Mouse (Mus musculus) forebrain, postnatal 0 days (tissue): Measurements from ENCODE around the gene Sema3a. TPM values are rescaled to one million over a fixed set of nuclear protein-coding genes. Genes with fewer than 3 reads are reported as not detected.

Experiments
- ATAC-seq: fragments of 200-750 bp; cut with Nextera tagmentation; 2 replicates; pipeline ENCODE4 v1.8.0; 2017; ENCODE audit warnings: mild to moderate bottlenecking, moderate library complexity
- DNase-seq: peaks from one replicate; pipeline ENCODE4 v3.0.0-alpha.2; 2015
- H3K27ac ChIP-seq: fragments of 300-500 bp; sonication (generic); 2 replicates; pipeline ENCODE4 v1.5.1; 2014; ENCODE audit warnings: low read depth, mild to moderate bottlenecking, antibody characterized with exemption, low read length, moderate library complexity, mixed read lengths
- H3K27me3 ChIP-seq: fragments of 300-500 bp; sonication (generic); 2 replicates; pipeline ENCODE4 v1.6.1; 2014; ENCODE audit warnings: mild to moderate bottlenecking, low read length, mixed read lengths; ENCODE audit not compliant: insufficient read depth
- H3K36me3 ChIP-seq: fragments of 300-500 bp; sonication (generic); 2 replicates; pipeline ENCODE4 v1.6.1; 2014; ENCODE audit warnings: mild to moderate bottlenecking, moderate library complexity; ENCODE audit not compliant: insufficient read depth
- H3K4me1 ChIP-seq: fragments of 300-500 bp; sonication (generic); 2 replicates; pipeline ENCODE4 v1.6.1; 2014; ENCODE audit warnings: antibody characterized with exemption; ENCODE audit not compliant: insufficient read depth
- H3K4me2 ChIP-seq: fragments of 300-500 bp; sonication (generic); 2 replicates; pipeline ENCODE4 v1.6.1; 2014; ENCODE audit warnings: low read depth, mild to moderate bottlenecking, moderate library complexity
- H3K4me3 ChIP-seq: fragments of 300-500 bp; sonication (generic); 2 replicates; pipeline ENCODE4 v1.5.1; 2014; ENCODE audit warnings: low read depth, low read length, mixed read lengths
- H3K9ac ChIP-seq: fragments of 300-500 bp; sonication (generic); 2 replicates; pipeline ENCODE4 v1.6.1; 2014; ENCODE audit warnings: mild to moderate bottlenecking
- H3K9me3 ChIP-seq: fragments of 300-500 bp; sonication (generic); 2 replicates; pipeline ENCODE4 v1.6.1; 2016; ENCODE audit warnings: low read length
- CTCF ChIP-seq: sonication (generic); IDR thresholded peaks from 2 replicates; pipeline ENCODE4 v1.5.1; 2016; ENCODE audit warnings: antibody characterized with exemption, control low read depth, low read depth
- WGBS: fragments of 180-500 bp; shearing (Covaris S2); extraction: QIAGEN DNeasy Blood & Tissue Kit; methylation state at CpG from one replicate; pipeline ENCODE4 v1.1.7; 2014; 5-methylcytosine and 5-hydroxymethylcytosine counted together
- polyA plus RNA-seq: library from polyadenylated mRNA; unstranded; fragments of >200 nt; fragmentation: Nextera tagmentation; extraction: Ambion mirVana; gene quantifications from 2 replicates; pipeline ENCODE4 v1.2.1, GENCODE M21; 2015
- total RNA-seq: library from RNA; depleted of rRNA; stranded (reverse); fragments of >200 nt; gene quantifications from 2 replicates; pipeline ENCODE4 v1.2.3, GENCODE M21; 2014

Gene Sema3a
- total and polyA plus RNA-seq, 2 experiments from 2014 or later: 12.5 to 32.8 TPM

GRCm38 (mm10) chr5:13127121-13127520 is 1.9 kb downstream of the Sema3a start:
- no peak for TF ChIP-seq CTCF
- Histone ChIP-seq H3K4me3 (no peak overlapping the region), H3K36me3 (no peaks in the 10 kb centered on the region), H3K9ac (no peak overlapping the region), H3K9me3 (no peaks in the 10 kb centered on the region), H3K27me3 (no peaks in the 10 kb centered on the region), H3K27ac (no peak overlapping the region), H3K4me2 (no peak overlapping the region), H3K4me1 (no peaks in the 10 kb centered on the region)
- 82% methylated on average over 3 of the region's 3 CpGs for WGBS
- ATAC-seq: no peak
- DNase-seq: no peak

DNA sequence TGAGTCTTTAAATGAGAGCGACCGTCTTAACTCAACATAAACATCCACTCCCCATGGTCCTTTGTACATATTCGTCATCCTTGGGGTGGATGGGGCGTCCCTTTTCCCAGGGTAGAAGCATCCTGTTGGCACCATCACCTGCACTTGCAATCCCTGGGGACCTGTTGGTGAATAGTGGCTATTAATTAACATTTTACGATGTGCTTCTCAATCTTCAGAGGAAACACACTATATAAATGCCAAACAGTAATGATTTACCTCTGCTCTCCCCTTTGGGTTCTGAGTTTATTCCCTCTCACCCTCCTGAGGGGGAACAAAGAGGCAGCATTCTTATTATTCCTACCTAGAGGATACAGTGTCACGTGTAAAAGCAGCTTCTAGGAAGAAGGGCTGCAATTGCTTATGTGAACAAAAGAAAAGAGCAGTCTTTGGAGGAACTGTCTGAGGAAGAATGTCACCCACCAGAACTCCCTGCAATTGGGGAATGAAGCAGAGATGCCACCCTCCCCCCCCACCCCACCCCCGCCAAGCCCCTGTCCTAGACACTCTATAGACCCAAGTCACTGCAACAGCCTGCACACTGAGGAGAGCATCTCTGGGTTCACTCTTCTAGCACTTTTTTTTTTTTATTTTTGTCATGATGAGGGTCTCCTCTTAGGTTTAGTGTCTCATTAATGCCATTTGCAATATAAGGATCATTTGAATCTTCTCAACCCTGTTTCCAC is 19.7 kb downstream of the Sema3a start:
- no peak for ATAC-seq
- DNase-seq: no peak
- no peaks in the 10 kb centered on the region for H3K4me1 ChIP-seq
- 69% methylated on average over 7 of the region's 7 CpGs for WGBS
- no peaks in the 10 kb centered on the region for H3K36me3 ChIP-seq
- no peaks in the 10 kb centered on the region for H3K9me3 ChIP-seq
- no peak for TF ChIP-seq CTCF
- H3K27ac ChIP-seq: no peak overlapping the region
- no peak overlapping the region for H3K9ac ChIP-seq
- no peaks in the 10 kb centered on the region for H3K27me3 ChIP-seq
- no peak overlapping the region for H3K4me2 ChIP-seq
- H3K4me3 ChIP-seq: no peak overlapping the region

DNA sequence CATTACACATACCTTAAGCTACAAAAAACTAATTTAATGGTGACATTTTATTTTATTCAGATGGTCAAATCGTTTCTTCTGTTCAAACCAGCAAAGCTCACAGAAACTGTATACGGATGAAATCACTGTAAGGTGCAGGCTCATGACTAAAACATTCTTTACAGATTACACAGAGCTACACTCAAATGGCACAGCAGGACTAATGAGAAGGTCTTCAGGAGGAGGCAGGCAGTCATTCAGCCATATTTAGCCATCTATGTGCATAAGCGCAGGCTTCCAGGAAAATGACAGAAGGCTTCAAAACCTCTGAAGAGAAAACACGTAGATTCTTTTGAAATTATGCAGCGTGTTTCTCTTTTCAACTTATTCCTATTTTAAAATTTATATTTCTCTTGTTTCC is 24.7 kb downstream of the Sema3a start:
- no peak for DNase-seq
- no peaks in the 10 kb centered on the region for H3K27me3 ChIP-seq
- ATAC-seq: no peak

DNA sequence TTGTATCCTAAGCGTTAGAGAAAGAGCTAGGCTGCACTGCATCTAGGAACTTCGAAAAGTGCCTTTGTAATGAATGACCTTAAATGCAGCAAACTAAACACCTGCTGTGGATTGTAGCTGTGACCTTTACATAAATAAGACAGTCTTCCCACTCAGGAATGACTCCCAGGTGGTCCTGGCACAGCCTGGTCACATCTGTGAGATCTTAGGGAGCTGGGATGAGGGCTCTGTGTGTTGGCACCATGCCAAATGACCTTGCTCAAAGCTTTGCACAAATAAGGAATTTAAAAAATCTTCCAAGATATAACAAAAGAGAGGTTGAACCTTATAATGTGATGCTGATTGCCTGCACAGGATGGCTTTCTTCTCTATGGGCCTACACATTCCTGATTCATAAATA is 25.8 kb downstream of the Sema3a start:
- 50% methylated on average over 2 of the region's 2 CpGs for WGBS
- Histone ChIP-seq H3K36me3 (no peaks in the 10 kb centered on the region), H3K4me1 (no peaks in the 10 kb centered on the region), H3K9ac (no peak overlapping the region), H3K9me3 (no peaks in the 10 kb centered on the region), H3K27me3 (no peaks in the 10 kb centered on the region), H3K4me2 (no peak overlapping the region), H3K4me3 (no peak overlapping the region), H3K27ac (no peak overlapping the region)
- DNase-seq: peak; percentile 10
- no peak for ATAC-seq
- TF ChIP-seq CTCF: no peak

More for the DNA sequence above, 24.7 kb downstream of the Sema3a start:
- no peak for TF ChIP-seq CTCF
- H3K4me3 ChIP-seq: no peak overlapping the region
- no peak overlapping the region for H3K27ac ChIP-seq
- H3K4me2 ChIP-seq: no peak overlapping the region
- H3K4me1 ChIP-seq: no peaks in the 10 kb centered on the region
- no peaks in the 10 kb centered on the region for H3K9me3 ChIP-seq
- 50% methylated on average over 5 of the region's 5 CpGs for WGBS
- no peak overlapping the region for H3K9ac ChIP-seq
- no peaks in the 10 kb centered on the region for H3K36me3 ChIP-seq

GRCm38 (mm10) chr5:13157761-13158612 is 32.8 kb downstream of the Sema3a start:
- H3K4me2 ChIP-seq: no peak overlapping the region
- peak; percentile 87 for ATAC-seq
- H3K36me3 ChIP-seq: no peaks in the 10 kb centered on the region
- no peak overlapping the region for H3K4me3 ChIP-seq
- no peak for TF ChIP-seq CTCF
- H3K9me3 ChIP-seq: no peaks in the 10 kb centered on the region
- no peaks in the 10 kb centered on the region for H3K4me1 ChIP-seq
- no peaks in the 10 kb centered on the region for H3K27me3 ChIP-seq
- 49% methylated on average over 5 of the region's 5 CpGs for WGBS
- no peak overlapping the region for H3K9ac ChIP-seq
- DNase-seq: peak; percentile 49
- 0 out of 2 replicates have a peak overlapping the region, but pooled peaks have one; percentile 35 for H3K27ac ChIP-seq

DNA sequence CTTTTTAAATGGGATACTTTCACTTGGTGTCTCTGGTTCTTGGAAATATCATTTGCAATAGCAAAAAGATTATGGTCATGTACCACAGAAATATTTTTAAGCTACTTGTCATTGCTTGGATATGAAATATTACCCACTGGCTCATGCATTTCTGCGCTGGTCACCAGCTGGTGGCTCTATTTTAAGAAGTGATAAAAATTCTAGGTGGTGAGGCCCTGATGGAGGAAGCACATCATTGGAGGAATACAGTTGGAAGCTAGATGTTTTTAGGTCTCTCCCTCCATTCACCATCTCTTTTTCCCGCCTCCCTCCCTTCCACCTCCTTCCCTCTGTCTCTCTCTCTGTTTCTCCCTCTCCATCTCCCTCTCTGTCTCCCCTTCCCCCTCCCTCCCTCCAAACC is 57.0 kb downstream of the Sema3a start:
- Histone ChIP-seq H3K4me1 (no peaks in the 10 kb centered on the region), H3K27ac (no peak overlapping the region), H3K36me3 (no peaks in the 10 kb centered on the region), H3K4me2 (no peak overlapping the region), H3K9ac (no peak overlapping the region), H3K9me3 (no peaks in the 10 kb centered on the region), H3K4me3 (no peak overlapping the region), H3K27me3 (no peaks in the 10 kb centered on the region)
- ATAC-seq (no peak), DNase-seq (no peak)
- TF ChIP-seq CTCF: no peak
- WGBS: 81% methylated on average over 2 of the region's 2 CpGs

DNA sequence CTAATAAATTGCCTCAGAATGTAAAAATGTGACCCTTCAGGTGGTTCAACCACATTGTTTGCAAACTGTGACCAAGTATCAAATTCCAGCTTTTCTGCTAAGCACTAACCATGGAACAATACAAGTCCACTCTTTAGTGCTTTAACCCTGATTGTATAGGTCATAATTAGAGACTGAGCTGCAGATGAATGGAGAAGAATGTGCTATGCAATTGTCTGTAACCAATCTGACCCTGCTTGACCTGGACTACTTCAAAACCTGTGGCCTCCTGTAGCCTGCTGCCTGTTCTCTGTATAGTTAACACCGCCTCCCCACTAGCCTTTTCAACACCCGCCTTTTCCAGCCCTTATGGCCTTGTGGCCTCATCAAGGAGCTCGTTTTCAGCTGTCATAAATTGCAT is 72.7 kb downstream of the Sema3a start:
- Histone ChIP-seq H3K4me3 (no peak overlapping the region), H3K4me2 (no peak overlapping the region), H3K36me3 (no peaks in the 10 kb centered on the region), H3K9me3 (no peaks in the 10 kb centered on the region), H3K27me3 (no peaks in the 10 kb centered on the region), H3K4me1 (no peaks in the 10 kb centered on the region), H3K27ac (no peak overlapping the region), H3K9ac (no peak overlapping the region)
- 25% methylated on average over 3 of the region's 3 CpGs for WGBS
- no peak for TF ChIP-seq CTCF
- ATAC-seq (no peak), DNase-seq (no peak)
